Mouse (Mus musculus) liver, postnatal 0 days (tissue): ENCODE measurements at regions not wholly inside any gene's neighbourhood (a gene's known extent, or its start where the extent isn't known, plus 50 kb on each side); places are given as distances from the start of the nearest gene placed in this dataset.

Experiments
- ATAC-seq: fragments of 200-750 bp; cut with Nextera tagmentation; 2 replicates; pipeline ENCODE4 v1.8.0; 2017; ENCODE audit warnings: mild to moderate bottlenecking, moderate library complexity
- DNase-seq: peaks from one replicate; pipeline ENCODE4 v3.0.0-alpha.2; 2016
- H3K27ac ChIP-seq: fragments of 300-500 bp; sonication (generic); 2 replicates; pipeline ENCODE4 v1.5.1; 2014; ENCODE audit warnings: antibody characterized with exemption, moderate library complexity, mild to moderate bottlenecking, low read depth
- H3K27me3 ChIP-seq: fragments of 300-500 bp; sonication (generic); 2 replicates; pipeline ENCODE4 v1.6.1; 2014; ENCODE audit warnings: low read length, control low read depth, mixed read lengths; ENCODE audit not compliant: insufficient read depth
- H3K36me3 ChIP-seq: fragments of 300-500 bp; sonication (generic); replicated peaks from 2 replicates; pipeline ENCODE4 v1.6.1; 2014; ENCODE audit warnings: mild to moderate bottlenecking, control low read depth, low read length, moderate library complexity, mixed read lengths; ENCODE audit not compliant: insufficient read depth
- H3K4me1 ChIP-seq: fragments of 300-500 bp; sonication (generic); 2 replicates; pipeline ENCODE4 v1.6.1; 2014; ENCODE audit warnings: antibody characterized with exemption, mild to moderate bottlenecking, control low read depth; ENCODE audit not compliant: insufficient read depth
- H3K4me2 ChIP-seq: fragments of 300-500 bp; sonication (generic); 2 replicates; pipeline ENCODE4 v1.6.1; 2014; ENCODE audit warnings: low read depth, mild to moderate bottlenecking, low read length, moderate library complexity, mixed read lengths
- H3K4me3 ChIP-seq: fragments of 300-500 bp; sonication (generic); 2 replicates; pipeline ENCODE4 v1.5.1; 2014; ENCODE audit warnings: low read depth, low read length
- H3K9ac ChIP-seq: fragments of 300-500 bp; sonication (generic); replicated peaks from 2 replicates; pipeline ENCODE4 v1.6.1; 2014; ENCODE audit warnings: mild to moderate bottlenecking, moderate library complexity
- H3K9me3 ChIP-seq: fragments of 300-500 bp; sonication (generic); 2 replicates; pipeline ENCODE4 v1.6.1; 2016; ENCODE audit warnings: mild to moderate bottlenecking, control low read depth, low read length, mixed read lengths
- CTCF ChIP-seq: sonication (generic); IDR thresholded peaks from 2 replicates; pipeline ENCODE4 v1.5.1; 2016; ENCODE audit warnings: antibody characterized with exemption, low read depth
- EP300 ChIP-seq: IDR thresholded peaks from 2 replicates; pipeline ENCODE4 v1.6.1; 2016; ENCODE audit warnings: antibody characterized with exemption, low read depth, mild to moderate bottlenecking
- WGBS: fragments of 180-500 bp; shearing (Covaris S2); extraction: QIAGEN DNeasy Blood & Tissue Kit; methylation state at CpG from one replicate; pipeline ENCODE4 v1.1.7; 2014; ENCODE audit not compliant: insufficient replicate concordance; 5-methylcytosine and 5-hydroxymethylcytosine counted together

GRCm38 (mm10) chr8:102945546-102945945 is 160.1 kb upstream of the Cdh11 start:
- H3K36me3 ChIP-seq: no peaks in the 10 kb centered on the region
- H3K4me3 ChIP-seq: no peak overlapping the region
- DNase-seq (no peak), ATAC-seq (no peak)
- no peak overlapping the region for H3K27ac ChIP-seq
- no peak overlapping the region for H3K9ac ChIP-seq
- no peak for TF ChIP-seq CTCF
- TF ChIP-seq EP300: no peak
- 74% methylated on average over 5 of the region's 5 CpGs for WGBS
- no peak overlapping the region for H3K4me2 ChIP-seq
- no peaks in the 10 kb centered on the region for H3K4me1 ChIP-seq
- no peaks in the 10 kb centered on the region for H3K27me3 ChIP-seq
- no peaks in the 10 kb centered on the region for H3K9me3 ChIP-seq

- Histone ChIP-seq H3K4me3 (no peak overlapping the region), H3K4me1 (no peaks in the 10 kb centered on the region), H3K27ac (no peak overlapping the region), H3K36me3 (no peaks in the 10 kb centered on the region), H3K9me3 (no peaks in the 10 kb centered on the region), H3K27me3 (no peaks in the 10 kb centered on the region), H3K9ac (no peak overlapping the region), H3K4me2 (no peak overlapping the region)
- TF ChIP-seq CTCF (no peak), EP300 (no peak)
- DNase-seq: no peak
- ATAC-seq: no peak
- WGBS: 70% methylated on average over 7 of the region's 7 CpGs
These were observed 192.7 kb upstream of the Cdh11 start for GRCm38 (mm10) chr8:102978161-102978581.

GRCm38 (mm10) chr8:102983220-102983909 is 197.9 kb upstream of the Cdh11 start:
- DNase-seq (no peak), ATAC-seq (no peak)
- Histone ChIP-seq H3K4me1 (no peaks in the 10 kb centered on the region), H3K4me3 (no peak overlapping the region), H3K4me2 (no peak overlapping the region), H3K9ac (no peak overlapping the region), H3K9me3 (no peaks in the 10 kb centered on the region), H3K36me3 (no peaks in the 10 kb centered on the region), H3K27me3 (no peaks in the 10 kb centered on the region), H3K27ac (no peak overlapping the region)
- no peak for TF ChIP-seq EP300
- TF ChIP-seq CTCF: no peak
- 43% methylated on average over 3 of the region's 3 CpGs for WGBS

DNA sequence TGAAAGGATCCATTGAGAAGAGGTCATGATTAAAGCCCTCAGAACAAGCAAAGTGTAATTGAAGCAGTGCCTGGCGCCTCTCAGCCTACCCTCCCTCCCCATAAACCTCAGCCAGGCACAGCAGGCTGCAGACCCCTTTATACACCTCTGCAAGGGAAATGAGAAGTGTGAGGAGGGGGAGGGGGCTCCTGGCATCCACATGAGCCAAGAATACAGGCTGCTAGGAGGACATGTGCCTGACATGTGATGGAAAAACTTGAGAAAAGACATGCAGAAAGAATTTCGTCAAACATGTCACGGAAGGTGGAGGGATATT is 198.4 kb upstream of the Cdh11 start:
- 58% methylated on average over 3 of the region's 3 CpGs for WGBS
- DNase-seq (no peak), ATAC-seq (no peak)
- Histone ChIP-seq H3K36me3 (no peaks in the 10 kb centered on the region), H3K9me3 (no peaks in the 10 kb centered on the region), H3K9ac (no peak overlapping the region), H3K27me3 (no peaks in the 10 kb centered on the region), H3K4me3 (no peak overlapping the region), H3K4me1 (no peaks in the 10 kb centered on the region), H3K27ac (no peak overlapping the region), H3K4me2 (no peak overlapping the region)
- TF ChIP-seq EP300: no peak
- no peak for TF ChIP-seq CTCF

DNA sequence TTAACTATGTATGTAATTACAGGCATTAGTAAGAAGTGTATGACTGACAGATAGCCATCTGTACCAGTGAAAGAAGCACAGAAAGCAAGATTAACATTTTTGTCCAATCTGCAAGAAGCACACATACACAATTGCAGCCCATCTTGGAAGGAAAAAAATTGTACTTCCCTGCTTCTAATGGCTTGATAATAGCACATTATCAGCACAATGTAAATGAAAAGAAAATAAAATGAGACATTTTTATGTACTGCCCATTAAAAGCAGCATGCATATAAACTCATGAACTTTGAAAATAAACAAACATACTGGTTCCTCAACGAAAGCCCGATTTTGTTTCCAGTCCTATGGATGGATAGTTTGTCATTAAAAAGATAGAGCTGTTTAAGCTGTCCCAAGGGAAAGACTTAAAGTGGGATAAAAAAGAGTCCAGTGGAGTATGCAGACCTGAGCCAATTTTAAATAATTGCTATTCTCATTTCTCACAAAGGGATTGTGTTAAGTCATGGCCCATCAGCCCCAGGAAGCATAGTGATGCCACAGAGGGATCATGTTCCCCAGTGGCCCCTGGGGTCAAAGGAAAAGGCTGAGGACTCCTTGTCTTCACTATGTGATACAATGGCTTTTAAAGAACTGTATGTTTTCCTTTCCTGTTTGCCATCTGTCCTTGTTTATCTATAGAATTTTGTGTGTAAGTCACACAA is 222.0 kb upstream of the Cdh11 start:
- Histone ChIP-seq H3K9me3 (no peaks in the 10 kb centered on the region), H3K36me3 (no peaks in the 10 kb centered on the region), H3K4me2 (no peak overlapping the region), H3K4me3 (no peak overlapping the region), H3K4me1 (no peaks in the 10 kb centered on the region), H3K9ac (no peak overlapping the region), H3K27me3 (no peaks in the 10 kb centered on the region), H3K27ac (no peak overlapping the region)
- TF ChIP-seq CTCF (no peak), EP300 (no peak)
- ATAC-seq (no peak), DNase-seq (no peak)
- 70% methylated on average over 2 of the region's 2 CpGs for WGBS

GRCm38 (mm10) chr8:103019121-103019520 is 233.7 kb upstream of the Cdh11 start:
- H3K4me2 ChIP-seq: no peak overlapping the region
- H3K9me3 ChIP-seq: no peaks in the 10 kb centered on the region
- H3K4me3 ChIP-seq: no peak overlapping the region
- TF ChIP-seq CTCF: no peak
- no peak for TF ChIP-seq EP300
- ATAC-seq (no peak), DNase-seq (no peak)
- H3K27me3 ChIP-seq: no peaks in the 10 kb centered on the region
- 73% methylated on average over 4 of the region's 4 CpGs for WGBS
- H3K9ac ChIP-seq: no peak overlapping the region
- no peak overlapping the region for H3K27ac ChIP-seq
- H3K36me3 ChIP-seq: no peaks in the 10 kb centered on the region
- no peaks in the 10 kb centered on the region for H3K4me1 ChIP-seq
